Mouse (Mus musculus) limb, embryonic 13.5 days (tissue): Measurements from ENCODE around the gene Polr2j. TPM values are rescaled to one million over a fixed set of nuclear protein-coding genes. Genes with fewer than 3 reads are reported as not detected.

Experiments used
- ATAC-seq: fragments of 200-750 bp; cut with Nextera tagmentation; 2 replicates; pipeline ENCODE4 v1.8.0; 2017; ENCODE audit warnings: low read depth, moderate number of reproducible peaks, moderate TSS enrichment; ENCODE audit not compliant: low FRiP score
- H3K27ac ChIP-seq: fragments of 300-500 bp; sonication (generic); 2 replicates; pipeline ENCODE4 v1.5.1; 2015; ENCODE audit warnings: inconsistent platforms, mild to moderate bottlenecking, moderate library complexity
- H3K27me3 ChIP-seq: fragments of 300-500 bp; sonication (generic); 2 replicates; pipeline ENCODE4 v1.6.1; 2015; ENCODE audit warnings: mild to moderate bottlenecking, inconsistent platforms
- H3K36me3 ChIP-seq: fragments of 300-500 bp; sonication (generic); 2 replicates; pipeline ENCODE4 v1.6.1; 2015; ENCODE audit warnings: inconsistent platforms, mild to moderate bottlenecking, moderate library complexity
- H3K4me1 ChIP-seq: fragments of 300-500 bp; sonication (generic); 2 replicates; pipeline ENCODE4 v1.6.1; 2015; ENCODE audit warnings: inconsistent platforms
- H3K4me2 ChIP-seq: fragments of 300-500 bp; sonication (generic); replicated peaks from 2 replicates; pipeline ENCODE4 v1.6.1; 2015; ENCODE audit warnings: inconsistent platforms, mild to moderate bottlenecking, moderate library complexity
- H3K4me3 ChIP-seq: fragments of 300-500 bp; sonication (generic); 2 replicates; pipeline ENCODE4 v1.5.1; 2015; ENCODE audit warnings: moderate library complexity, mild to moderate bottlenecking, inconsistent platforms
- H3K9ac ChIP-seq: fragments of 300-500 bp; sonication (generic); 2 replicates; pipeline ENCODE4 v1.6.1; 2015; ENCODE audit warnings: mild to moderate bottlenecking, inconsistent platforms
- H3K9me3 ChIP-seq: fragments of 300-500 bp; sonication (generic); 2 replicates; pipeline ENCODE4 v1.6.1; 2016; ENCODE audit warnings: inconsistent platforms
- WGBS: fragments of 180-500 bp; shearing (Covaris S2); methylation state at CpG from one replicate; pipeline ENCODE4 v1.1.7; 2015; 5-methylcytosine and 5-hydroxymethylcytosine counted together
- polyA plus RNA-seq: library from polyadenylated mRNA; unstranded; fragments of >200 nt; fragmentation: Nextera tagmentation; extraction: Ambion mirVana; gene quantifications from 2 replicates; pipeline ENCODE4 v1.2.1, GENCODE M21; 2015

The Polr2j gene
- polyA plus RNA-seq, 1 experiment from 2014 or later = 233 TPM

GRCm38 (mm10) chr5:136084891-136085651 lies 31.4 kb upstream of the Polr2j start:
- peak overlapping the region; percentile 63 for H3K4me3 ChIP-seq
- 0 out of 2 replicates have a peak, but pooled peaks have one; percentile 17 for ATAC-seq
- H3K27me3 ChIP-seq = peaks cover 21% of the 10 kb centered on the region
- H3K9me3 ChIP-seq = no peaks in the 10 kb centered on the region
- peaks cover 19% of the 10 kb centered on the region for H3K4me1 ChIP-seq
- H3K36me3 ChIP-seq = no peaks in the 10 kb centered on the region
- no peak overlapping the region for H3K27ac ChIP-seq
- WGBS = 9% methylated on average over 20 of the region's 21 CpGs
- peak overlapping the region; percentile 72 for H3K4me2 ChIP-seq
- peak overlapping the region; percentile 69 for H3K9ac ChIP-seq

GRCm38 (mm10) chr5:136086290-136086689 lies 30.1 kb upstream of the Polr2j start:
- no peak overlapping the region for H3K4me3 ChIP-seq
- H3K9me3 ChIP-seq = no peaks in the 10 kb centered on the region
- H3K27me3 ChIP-seq = peaks cover 21% of the 10 kb centered on the region
- H3K36me3 ChIP-seq = peaks cover 5% of the 10 kb centered on the region
- H3K27ac ChIP-seq = no peak overlapping the region
- no peak for ATAC-seq
- no peak overlapping the region for H3K9ac ChIP-seq
- 89% methylated on average over 8 of the region's 8 CpGs for WGBS
- H3K4me2 ChIP-seq = no peak overlapping the region
- H3K4me1 ChIP-seq = peaks cover 19% of the 10 kb centered on the region

DNA sequence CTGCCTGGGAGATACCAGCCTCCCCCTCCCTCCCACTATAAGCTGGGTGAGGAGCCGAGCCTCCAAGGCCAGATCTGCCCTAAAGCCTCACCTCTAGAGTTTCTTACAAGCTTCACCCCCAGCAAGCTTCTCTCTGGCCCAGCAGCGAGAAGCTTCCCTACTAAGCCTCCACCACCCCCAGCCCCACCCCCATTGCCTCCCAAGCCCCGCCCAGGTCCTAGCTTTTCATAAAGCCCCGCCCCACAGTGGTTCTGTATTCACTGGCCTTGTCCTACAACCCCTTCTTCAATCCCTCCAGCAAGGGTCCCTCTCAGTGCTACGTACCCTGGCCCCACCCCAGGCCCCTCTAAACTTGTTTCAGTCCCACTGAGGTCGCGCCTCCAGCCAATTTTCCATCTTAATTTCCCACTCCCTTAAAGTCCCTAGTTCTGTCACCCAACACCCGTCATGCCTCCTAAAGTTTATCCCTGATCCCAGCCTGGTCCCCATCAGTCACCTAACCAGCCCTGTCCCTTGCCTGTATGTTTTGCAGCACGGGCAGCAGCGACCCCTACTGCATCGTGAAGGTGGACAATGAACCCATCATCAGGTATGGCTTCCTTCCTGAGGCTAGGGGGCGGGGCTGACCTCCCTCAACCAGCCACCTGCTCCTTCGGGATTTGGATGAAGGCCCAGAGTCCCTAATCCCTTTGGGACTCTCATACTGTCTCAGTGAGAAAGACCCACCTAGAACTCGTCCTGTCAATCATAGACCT lies 27.4 kb upstream of the Polr2j start:
- Histone ChIP-seq H3K36me3 (peaks cover 12% of the 10 kb centered on the region), H3K4me1 (peaks cover 15% of the 10 kb centered on the region), H3K4me3 (no peak overlapping the region), H3K9ac (no peak overlapping the region), H3K9me3 (no peaks in the 10 kb centered on the region), H3K4me2 (no peak overlapping the region), H3K27ac (no peak overlapping the region), H3K27me3 (peaks cover 21% of the 10 kb centered on the region)
- 16% methylated on average over 14 of the region's 14 CpGs for WGBS
- ATAC-seq = no peak

DNA sequence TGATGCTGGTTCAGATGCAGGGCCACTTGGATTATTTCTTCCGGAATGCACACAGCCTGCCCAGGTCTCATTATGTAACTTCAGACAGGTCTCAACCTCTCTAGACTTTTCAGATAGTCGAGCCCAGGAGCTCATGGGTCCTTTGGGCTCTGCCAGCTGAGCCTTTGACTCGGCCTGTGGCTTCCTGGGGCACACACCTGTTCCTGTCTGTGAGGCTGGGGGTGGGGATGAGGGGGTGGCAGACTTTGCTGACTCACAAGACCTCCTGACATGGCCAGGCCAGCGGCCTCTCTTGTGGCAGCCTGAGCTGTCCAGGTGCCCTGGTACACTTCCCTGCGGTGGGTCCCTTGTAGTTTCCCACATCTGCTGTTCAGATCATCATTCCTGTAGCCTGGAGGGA lies 24.5 kb upstream of the Polr2j start:
- no peak for ATAC-seq
- 56% methylated on average over 5 of the region's 5 CpGs for WGBS
- Histone ChIP-seq H3K4me2 (no peak overlapping the region), H3K27me3 (0 out of 2 replicates have a peak, but pooled peaks cover 3% of the 10 kb centered on the region), H3K4me3 (no peak overlapping the region), H3K9me3 (no peaks in the 10 kb centered on the region), H3K27ac (no peak overlapping the region), H3K36me3 (peaks cover 12% of the 10 kb centered on the region), H3K4me1 (no peaks in the 10 kb centered on the region), H3K9ac (no peak overlapping the region)

DNA sequence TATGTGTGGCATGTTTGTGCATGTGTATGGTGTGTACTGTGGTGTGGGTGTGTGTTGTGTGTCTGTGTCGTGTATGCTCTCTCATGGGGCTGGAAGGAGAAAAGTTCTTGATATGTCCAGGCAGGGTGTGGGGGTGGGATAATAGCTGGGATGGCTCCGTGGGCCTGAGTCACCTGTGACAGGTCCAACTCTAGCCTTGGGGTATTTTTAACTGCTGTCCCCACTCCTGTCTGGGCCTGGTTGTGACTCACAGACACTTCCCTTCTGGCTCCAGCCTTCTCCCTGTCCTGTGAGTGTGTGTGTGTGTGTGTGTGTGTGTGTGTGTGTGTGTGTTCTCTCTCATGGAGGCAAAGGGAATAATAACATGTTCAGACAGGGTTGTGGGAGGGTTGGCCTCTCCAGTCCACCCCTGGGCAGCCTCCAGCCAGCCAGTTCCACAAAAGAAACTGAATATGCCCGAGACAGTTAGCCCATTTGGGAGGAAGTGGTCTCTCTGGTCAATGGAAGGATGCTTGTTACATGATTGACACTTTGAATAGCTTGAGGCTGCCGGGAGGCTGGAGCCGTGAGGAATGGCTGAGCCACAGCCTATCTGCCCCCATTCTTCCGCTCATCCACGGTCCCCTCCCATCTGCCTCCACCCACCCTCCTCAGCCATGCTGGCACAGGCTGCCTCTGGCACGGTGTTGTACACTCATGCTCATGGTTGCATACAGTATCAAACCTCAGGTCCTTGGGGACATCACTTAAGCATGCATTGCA lies 22.0 kb upstream of the Polr2j start:
- Histone ChIP-seq H3K4me2 (no peak overlapping the region), H3K4me1 (no peaks in the 10 kb centered on the region), H3K27ac (no peak overlapping the region), H3K4me3 (no peak overlapping the region), H3K9me3 (no peaks in the 10 kb centered on the region), H3K9ac (no peak overlapping the region), H3K27me3 (no peaks in the 10 kb centered on the region; the same call in 1 of the 2 replicates), H3K36me3 (peaks cover 12% of the 10 kb centered on the region)
- WGBS = 68% methylated on average over 8 of the region's 8 CpGs
- ATAC-seq = no peak

DNA sequence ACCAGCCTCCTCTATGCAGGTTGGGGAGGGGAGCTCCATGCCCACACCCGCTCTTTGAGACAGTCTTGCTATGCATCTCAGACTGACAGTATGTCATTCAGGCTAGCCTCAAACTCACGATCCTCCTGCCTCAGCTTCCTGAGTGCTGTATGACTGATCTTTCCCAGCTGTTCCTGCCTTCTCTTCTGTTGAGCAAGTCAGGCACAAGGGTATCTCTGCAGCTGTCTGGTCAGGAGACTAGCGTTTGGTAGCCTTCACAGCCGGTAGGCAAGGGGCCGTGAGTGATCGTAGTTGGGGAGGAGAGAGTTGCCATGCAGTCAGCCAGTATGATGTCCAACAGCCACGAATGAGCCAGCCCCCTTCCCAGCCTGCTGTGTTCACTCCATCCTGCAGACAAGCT lies 21.3 kb upstream of the Polr2j start:
- Histone ChIP-seq H3K4me3 (no peak overlapping the region), H3K9me3 (no peaks in the 10 kb centered on the region)
- ATAC-seq = no peak

GRCm38 (mm10) chr5:136098536-136098935 lies 17.9 kb upstream of the Polr2j start:
- Histone ChIP-seq H3K9me3 (no peaks in the 10 kb centered on the region), H3K4me2 (no peak overlapping the region), H3K27me3 (peaks cover 21% of the 10 kb centered on the region), H3K4me3 (no peak overlapping the region), H3K36me3 (peaks cover 3% of the 10 kb centered on the region; the same call in 1 of the 2 replicates), H3K9ac (no peak overlapping the region), H3K4me1 (peaks cover 9% of the 10 kb centered on the region), H3K27ac (no peak overlapping the region)
- WGBS = 79% methylated on average over 10 of the region's 10 CpGs
- no peak for ATAC-seq

More for the DNA sequence above, 21.3 kb upstream of the Polr2j start:
- Histone ChIP-seq H3K4me1 (no peaks in the 10 kb centered on the region), H3K4me2 (no peak overlapping the region), H3K27me3 (no peaks in the 10 kb centered on the region; the same call in 1 of the 2 replicates), H3K9ac (no peak overlapping the region), H3K36me3 (peaks cover 12% of the 10 kb centered on the region), H3K27ac (no peak overlapping the region)
- WGBS = 71% methylated on average over 7 of the region's 7 CpGs

- H3K9ac ChIP-seq = peak overlapping the region; percentile 59
- H3K27ac ChIP-seq = no peak overlapping the region
- H3K4me3 ChIP-seq = peak overlapping the region; percentile 37
- H3K9me3 ChIP-seq = 0 out of 2 replicates have a peak, but pooled peaks cover 6% of the 10 kb centered on the region
- peaks cover 9% of the 10 kb centered on the region for H3K4me1 ChIP-seq
- ATAC-seq = peak; percentile 71; the same call in 1 of the 2 replicates
- 5% methylated on average over 41 of the region's 41 CpGs for WGBS
- H3K27me3 ChIP-seq = peaks cover 31% of the 10 kb centered on the region
- peak overlapping the region; percentile 66 for H3K4me2 ChIP-seq
- peaks cover 12% of the 10 kb centered on the region for H3K36me3 ChIP-seq
Observed at GRCm38 (mm10) chr5:136102099-136102820, 14.2 kb upstream of the Polr2j start.

DNA sequence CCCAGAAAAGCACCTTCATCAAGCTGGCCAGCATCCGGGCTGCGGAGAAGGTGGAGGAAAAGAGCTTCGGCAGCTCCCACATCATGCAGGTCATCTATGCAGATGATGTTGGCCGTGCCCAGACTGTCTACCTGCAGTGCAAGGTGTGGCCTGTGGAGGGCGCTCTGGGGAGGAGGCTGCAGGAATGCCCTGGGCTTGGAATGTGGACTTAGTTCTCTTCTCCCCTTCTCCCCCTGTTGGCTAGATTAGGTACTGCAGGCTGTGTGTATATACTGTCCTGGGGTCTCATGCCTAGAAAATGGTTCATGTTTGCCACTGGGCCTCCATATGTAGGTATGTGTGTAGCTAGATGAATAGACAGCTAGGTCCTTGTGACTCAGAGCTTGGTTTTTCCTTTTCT lies 11.9 kb upstream of the Polr2j start:
- Histone ChIP-seq H3K9me3 (0 out of 2 replicates have a peak, but pooled peaks cover 6% of the 10 kb centered on the region), H3K4me3 (no peak overlapping the region), H3K9ac (no peak overlapping the region), H3K4me1 (peaks cover 9% of the 10 kb centered on the region), H3K4me2 (no peak overlapping the region), H3K27ac (no peak overlapping the region), H3K27me3 (peaks cover 32% of the 10 kb centered on the region), H3K36me3 (peaks cover 12% of the 10 kb centered on the region)
- WGBS = 92% methylated on average over 5 of the region's 5 CpGs
- ATAC-seq = no peak

- no peak for ATAC-seq
- Histone ChIP-seq H3K36me3 (peaks cover 10% of the 10 kb centered on the region), H3K27me3 (peaks cover 12% of the 10 kb centered on the region), H3K27ac (no peak overlapping the region), H3K4me1 (no peaks in the 10 kb centered on the region), H3K4me3 (no peak overlapping the region), H3K4me2 (no peak overlapping the region), H3K9me3 (0 out of 2 replicates have a peak, but pooled peaks cover 6% of the 10 kb centered on the region), H3K9ac (no peak overlapping the region)
- 53% methylated on average over 2 of the region's 2 CpGs for WGBS
Observed at GRCm38 (mm10) chr5:136108486-136108885, 7.9 kb upstream of the Polr2j start.

GRCm38 (mm10) chr5:136109042-136109441 lies 7.4 kb upstream of the Polr2j start:
- no peaks in the 10 kb centered on the region for H3K4me1 ChIP-seq
- no peak overlapping the region for H3K4me2 ChIP-seq
- peaks cover 12% of the 10 kb centered on the region for H3K27me3 ChIP-seq
- 82% methylated on average over 3 of the region's 3 CpGs for WGBS
- 0 out of 2 replicates have a peak, but pooled peaks cover 6% of the 10 kb centered on the region for H3K9me3 ChIP-seq
- no peak for ATAC-seq
- H3K9ac ChIP-seq = no peak overlapping the region
- H3K36me3 ChIP-seq = peaks cover 6% of the 10 kb centered on the region
- no peak overlapping the region for H3K4me3 ChIP-seq
- H3K27ac ChIP-seq = no peak overlapping the region
